Mouse (Mus musculus) midbrain, postnatal 0 days (tissue): ENCODE results near the gene Ssh2. TPM values are rescaled to one million over a fixed set of nuclear protein-coding genes. Genes with fewer than 3 reads are reported as not detected.
A peak's percentile ranks its signal among the peaks of the same experiment; 100 is the strongest.

Experiments
- ATAC-seq: fragments of 200-750 bp; cut with Nextera tagmentation; 2 replicates; pipeline ENCODE4 v1.8.0; 2017; ENCODE audit warnings: moderate number of reproducible peaks, mild to moderate bottlenecking, moderate TSS enrichment, moderate library complexity; ENCODE audit not compliant: low FRiP score
- DNase-seq: peaks from one replicate; pipeline ENCODE4 v3.0.0-alpha.2; 2015; ENCODE audit warnings: low spot score
- H3K27ac ChIP-seq: fragments of 300-500 bp; sonication (generic); 2 replicates; pipeline ENCODE4 v1.5.1; 2014; ENCODE audit warnings: low read depth, mild to moderate bottlenecking, low read length, mixed read lengths
- H3K27me3 ChIP-seq: fragments of 300-500 bp; sonication (generic); 2 replicates; pipeline ENCODE4 v1.6.1; 2014; ENCODE audit warnings: low read length, control low read depth, mixed read lengths; ENCODE audit not compliant: insufficient read depth
- H3K36me3 ChIP-seq: fragments of 300-500 bp; sonication (generic); 2 replicates; pipeline ENCODE4 v1.6.1; 2014; ENCODE audit warnings: low read length, control low read depth, mixed read lengths; ENCODE audit not compliant: insufficient read depth
- H3K4me1 ChIP-seq: fragments of 300-500 bp; sonication (generic); 2 replicates; pipeline ENCODE4 v1.6.1; 2014; ENCODE audit warnings: mild to moderate bottlenecking, control low read depth, antibody characterized with exemption, low read length, mixed read lengths; ENCODE audit not compliant: insufficient read depth
- H3K4me2 ChIP-seq: fragments of 300-500 bp; sonication (generic); 2 replicates; pipeline ENCODE4 v1.6.1; 2014; ENCODE audit warnings: low read depth, mild to moderate bottlenecking, low read length, mixed read lengths; ENCODE audit not compliant: poor library complexity, severe bottlenecking
- H3K4me3 ChIP-seq: fragments of 300-500 bp; sonication (generic); 2 replicates; pipeline ENCODE4 v1.5.1; 2014; ENCODE audit warnings: low read depth, mild to moderate bottlenecking, low read length, moderate library complexity
- H3K9ac ChIP-seq: fragments of 300-500 bp; sonication (generic); replicated peaks from 2 replicates; pipeline ENCODE4 v1.6.1; 2014; ENCODE audit warnings: mild to moderate bottlenecking, low read length, moderate library complexity, mixed read lengths; ENCODE audit not compliant: poor library complexity, severe bottlenecking
- H3K9me3 ChIP-seq: fragments of 300-500 bp; sonication (generic); 2 replicates; pipeline ENCODE4 v1.6.1; 2016; ENCODE audit warnings: low read length, control low read depth
- CTCF ChIP-seq: IDR thresholded peaks from 2 replicates; pipeline ENCODE4 v1.5.1; 2016; ENCODE audit warnings: antibody characterized with exemption, mild to moderate bottlenecking
- WGBS: fragments of 180-500 bp; shearing (Covaris S2); extraction: QIAGEN DNeasy Blood & Tissue Kit; methylation state at CpG from one replicate; pipeline ENCODE4 v1.1.7; 2014; 5-methylcytosine and 5-hydroxymethylcytosine counted together
- polyA plus RNA-seq: library from polyadenylated mRNA; unstranded; fragments of >200 nt; fragmentation: Nextera tagmentation; extraction: Ambion mirVana; gene quantifications from 2 replicates; pipeline ENCODE4 v1.2.1, GENCODE M21; 2015
- total RNA-seq: library from RNA; depleted of rRNA; stranded (reverse); fragments of >200 nt; gene quantifications from 2 replicates; pipeline ENCODE4 v1.2.3, GENCODE M21; 2014

The Ssh2 gene
- total and polyA plus RNA-seq, 2 experiments from 2014 or later = 14.5 to 43.2 TPM

GRCm38 (mm10) chr11:77347273-77347672 lies 131.2 kb downstream of the Ssh2 start:
- no peak overlapping the region for H3K9ac ChIP-seq
- no peak for DNase-seq
- H3K27me3 ChIP-seq = no peaks in the 10 kb centered on the region
- no peak for ATAC-seq
- H3K27ac ChIP-seq = no peak overlapping the region
- H3K36me3 ChIP-seq = no peaks in the 10 kb centered on the region
- 81% methylated on average over 4 of the region's 4 CpGs for WGBS
- no peak for TF ChIP-seq CTCF
- no peaks in the 10 kb centered on the region for H3K9me3 ChIP-seq
- no peak overlapping the region for H3K4me2 ChIP-seq
- no peak overlapping the region for H3K4me3 ChIP-seq
- H3K4me1 ChIP-seq = peaks cover 3% of the 10 kb centered on the region; the same call in 1 of the 2 replicates

DNA sequence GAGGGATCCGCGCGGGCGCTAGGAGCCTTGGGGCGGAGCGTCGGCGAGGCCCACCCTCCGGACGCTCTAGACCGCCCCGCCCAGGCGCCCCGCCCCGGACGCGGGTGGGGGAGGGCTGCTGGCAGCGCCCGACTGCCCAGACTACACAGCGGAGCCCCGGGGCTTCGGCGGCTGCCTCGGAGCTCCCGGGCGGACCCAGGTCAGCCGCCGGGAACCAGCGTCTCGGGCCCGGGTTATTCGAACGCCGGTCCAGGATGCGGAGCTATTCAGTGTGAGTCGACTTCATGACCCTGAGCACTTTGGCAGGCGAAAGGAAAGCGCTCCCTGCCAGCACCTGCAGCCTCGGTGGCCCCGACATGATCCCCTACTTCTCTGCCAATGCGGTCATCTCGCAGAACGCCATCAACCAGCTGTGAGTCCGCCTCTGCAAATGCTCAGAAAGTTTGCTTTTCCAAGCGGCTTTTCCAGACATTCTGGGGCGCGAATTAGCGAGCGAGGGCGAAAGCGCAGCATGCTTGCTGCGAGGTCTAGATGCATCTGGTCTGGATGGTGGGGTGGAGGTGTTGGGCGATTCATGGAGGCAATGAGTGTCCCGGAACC lies 132.2 kb downstream of the Ssh2 start:
- under 1% methylated on average over 51 of the region's 54 CpGs for WGBS
- Histone ChIP-seq H3K27ac (no peak overlapping the region), H3K4me1 (peaks cover 3% of the 10 kb centered on the region; the same call in 1 of the 2 replicates), H3K4me3 (peak overlapping the region; percentile 56), H3K36me3 (no peaks in the 10 kb centered on the region), H3K9ac (peak overlapping the region; percentile 37), H3K9me3 (no peaks in the 10 kb centered on the region), H3K4me2 (peak overlapping the region; percentile 98), H3K27me3 (no peaks in the 10 kb centered on the region)
- no peak for ATAC-seq
- no peak for TF ChIP-seq CTCF
- DNase-seq = peak; percentile 76

GRCm38 (mm10) chr11:77348985-77349384 lies 132.9 kb downstream of the Ssh2 start:
- no peak for TF ChIP-seq CTCF
- H3K36me3 ChIP-seq = no peaks in the 10 kb centered on the region
- no peak overlapping the region for H3K27ac ChIP-seq
- DNase-seq (no peak), ATAC-seq (no peak)
- 35% methylated on average over 6 of the region's 6 CpGs for WGBS
- peak overlapping the region; percentile 56 for H3K4me3 ChIP-seq
- H3K27me3 ChIP-seq = no peaks in the 10 kb centered on the region
- no peak overlapping the region for H3K9ac ChIP-seq
- peak overlapping the region; percentile 98 for H3K4me2 ChIP-seq
- no peaks in the 10 kb centered on the region for H3K9me3 ChIP-seq
- peaks cover 3% of the 10 kb centered on the region; the same call in 1 of the 2 replicates for H3K4me1 ChIP-seq

DNA sequence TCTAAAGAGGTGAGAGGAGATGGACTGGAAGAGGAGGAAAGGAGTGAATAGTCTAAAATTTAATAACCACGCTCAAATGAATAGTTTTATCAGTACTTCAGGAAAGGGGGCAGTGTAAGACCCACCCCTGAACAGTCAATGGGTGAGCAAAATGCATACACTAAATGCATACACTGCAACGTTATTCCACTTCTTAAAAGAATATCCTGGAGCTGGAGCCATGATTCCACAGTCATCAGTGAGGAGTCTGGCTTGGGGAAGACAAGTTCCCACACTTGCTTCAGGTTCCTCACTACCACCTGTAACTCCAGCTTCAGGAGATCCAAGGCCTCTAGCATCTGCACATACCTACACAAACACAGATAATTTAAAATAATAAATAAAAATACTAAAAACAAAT lies 133.6 kb downstream of the Ssh2 start:
- Histone ChIP-seq H3K9ac (no peak overlapping the region), H3K9me3 (no peaks in the 10 kb centered on the region), H3K4me3 (no peak overlapping the region), H3K36me3 (no peaks in the 10 kb centered on the region), H3K4me2 (no peak overlapping the region), H3K27ac (no peak overlapping the region), H3K27me3 (no peaks in the 10 kb centered on the region), H3K4me1 (peaks cover 3% of the 10 kb centered on the region; the same call in 1 of the 2 replicates)
- TF ChIP-seq CTCF = no peak
- WGBS = 89% methylated on average over 2 of the region's 2 CpGs
- DNase-seq = no peak
- no peak for ATAC-seq

DNA sequence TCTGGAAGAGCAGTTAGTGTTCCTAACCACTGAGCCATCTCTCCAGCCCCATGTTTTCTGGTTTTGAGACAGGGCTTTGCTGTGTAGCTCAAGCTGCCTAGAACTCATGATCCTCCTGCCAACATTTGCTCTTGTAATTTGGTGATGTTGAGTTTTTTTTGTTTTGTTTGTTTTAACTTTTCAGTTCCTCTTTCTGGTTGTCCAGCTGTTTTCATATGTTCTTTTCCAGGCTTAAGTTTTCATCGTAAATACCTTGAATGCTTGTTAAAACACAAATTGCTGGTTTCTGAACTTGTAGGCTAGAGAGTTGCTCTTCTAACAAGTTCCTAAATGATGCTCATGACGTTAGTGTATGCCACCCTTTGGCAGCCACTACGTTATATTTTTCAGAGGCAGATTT lies 139.0 kb downstream of the Ssh2 start:
- DNase-seq (no peak), ATAC-seq (no peak)
- TF ChIP-seq CTCF = no peak
- WGBS = 86% methylated on average over 3 of the region's 3 CpGs
- H3K9me3 ChIP-seq = no peaks in the 10 kb centered on the region
- no peaks in the 10 kb centered on the region for H3K36me3 ChIP-seq
- H3K4me1 ChIP-seq = no peaks in the 10 kb centered on the region
- H3K9ac ChIP-seq = no peak overlapping the region
- H3K4me2 ChIP-seq = no peak overlapping the region
- no peak overlapping the region for H3K4me3 ChIP-seq
- H3K27me3 ChIP-seq = no peaks in the 10 kb centered on the region
- H3K27ac ChIP-seq = no peak overlapping the region

GRCm38 (mm10) chr11:77357839-77358238 lies 141.8 kb downstream of the Ssh2 start:
- TF ChIP-seq CTCF = no peak
- Histone ChIP-seq H3K9me3 (no peaks in the 10 kb centered on the region), H3K4me1 (no peaks in the 10 kb centered on the region), H3K9ac (no peak overlapping the region), H3K27ac (no peak overlapping the region), H3K4me2 (no peak overlapping the region), H3K4me3 (no peak overlapping the region), H3K36me3 (no peaks in the 10 kb centered on the region), H3K27me3 (no peaks in the 10 kb centered on the region)
- ATAC-seq = no peak
- 98% methylated on average over 1 of the region's 1 CpGs for WGBS
- no peak for DNase-seq
